Mouse (Mus musculus) C2C12 (cell line): ENCODE measurements around the gene Ctnnbl1.

ENCODE experiments used
- CEBPB ChIP-seq: IDR thresholded peaks from one replicate; pipeline ENCODE4 v1.6.1; 2011; ENCODE audit warnings: low read depth, mild to moderate bottlenecking, control low read depth, moderate library complexity
- CTCF ChIP-seq: IDR thresholded peaks from one replicate; pipeline ENCODE4 v1.5.1; 2011; ENCODE audit not compliant: control insufficient read depth, insufficient read depth, insufficient read length
- MAX ChIP-seq: IDR thresholded peaks from one replicate; pipeline ENCODE4 v1.6.1; 2011; ENCODE audit warnings: mild to moderate bottlenecking, control low read depth
- MYOG ChIP-seq: IDR thresholded peaks from one replicate; pipeline ENCODE4 v1.6.1; 2011; ENCODE audit not compliant: control insufficient read depth, insufficient read length; ENCODE audit errors: extremely low read depth
- USF1 ChIP-seq: IDR thresholded peaks from one replicate; pipeline ENCODE4 v1.6.1; 2011; ENCODE audit warnings: low read depth, mild to moderate bottlenecking, control low read depth, moderate library complexity

DNA sequence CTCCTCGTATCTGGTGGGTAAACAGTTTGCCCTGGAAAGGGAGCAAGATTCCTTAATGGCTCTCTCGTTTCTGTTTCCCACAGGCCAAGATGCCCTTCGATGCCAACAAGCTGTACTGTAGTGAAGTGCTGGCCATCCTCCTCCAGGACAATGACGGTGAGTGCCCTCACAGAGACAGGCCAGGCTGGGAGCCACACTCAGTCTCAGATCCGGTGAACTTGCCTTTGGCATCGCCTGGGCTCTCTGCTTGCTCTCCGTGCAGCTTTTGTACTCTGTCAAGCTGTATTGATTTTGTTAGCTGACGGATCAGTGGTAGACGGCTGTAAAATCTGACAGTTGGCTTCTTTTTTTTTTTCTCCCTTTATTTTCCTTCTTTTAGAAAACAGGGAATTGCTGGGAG is 80.5 kb downstream of the Ctnnbl1 start:
- TF ChIP-seq CTCF (no peak), CEBPB (no peak), MAX (no peak), USF1 (no peak), MYOG (no peak)
